Mouse (Mus musculus) hindbrain, embryonic 16.5 days (tissue): Measurements from ENCODE around the gene Mfrp. TPM values are rescaled to one million over a fixed set of nuclear protein-coding genes. Genes with fewer than 3 reads are reported as not detected.
"Not testable (repeated sequence)": the region's sequence is repeated elsewhere in the genome, so short reads cannot be mapped to it uniquely, and the experiment has no call there.

Source experiments
- ATAC-seq: fragments of 200-750 bp; cut with Nextera tagmentation; 2 replicates; pipeline ENCODE4 v1.8.0; 2017; ENCODE audit warnings: moderate TSS enrichment, moderate library complexity
- H3K27ac ChIP-seq: fragments of 300-500 bp; sonication (generic); 2 replicates; pipeline ENCODE4 v1.5.1; 2014; ENCODE audit warnings: low read depth, mild to moderate bottlenecking, control low read depth, low read length, moderate library complexity
- H3K27me3 ChIP-seq: fragments of 300-500 bp; sonication (generic); replicated peaks from 2 replicates; pipeline ENCODE4 v1.6.1; 2014; ENCODE audit warnings: low read length; ENCODE audit not compliant: control insufficient read depth, insufficient read depth
- H3K36me3 ChIP-seq: fragments of 300-500 bp; sonication (generic); 2 replicates; pipeline ENCODE4 v1.6.1; 2014; ENCODE audit warnings: mild to moderate bottlenecking, low read length, moderate library complexity, mixed read lengths; ENCODE audit not compliant: control insufficient read depth, insufficient read depth
- H3K4me1 ChIP-seq: fragments of 300-500 bp; sonication (generic); 2 replicates; pipeline ENCODE4 v1.6.1; 2014; ENCODE audit warnings: low read depth, low read length; ENCODE audit not compliant: control insufficient read depth, insufficient read depth
- H3K4me2 ChIP-seq: fragments of 300-500 bp; sonication (generic); 2 replicates; pipeline ENCODE4 v1.6.1; 2014; ENCODE audit warnings: mild to moderate bottlenecking, low read length, control low read depth, moderate library complexity
- H3K4me3 ChIP-seq: fragments of 300-500 bp; sonication (generic); 2 replicates; pipeline ENCODE4 v1.5.1; 2014; ENCODE audit warnings: mild to moderate bottlenecking, low read length, control low read depth, moderate library complexity
- H3K9ac ChIP-seq: fragments of 300-500 bp; sonication (generic); 2 replicates; pipeline ENCODE4 v1.6.1; 2014; ENCODE audit warnings: low read depth, mild to moderate bottlenecking, control low read depth, low read length, moderate library complexity
- H3K9me3 ChIP-seq: fragments of 300-500 bp; sonication (generic); 2 replicates; pipeline ENCODE4 v1.6.1; 2014; ENCODE audit warnings: mild to moderate bottlenecking, low read length, moderate library complexity; ENCODE audit not compliant: control insufficient read depth
- WGBS: fragments of 180-500 bp; shearing (Covaris S2); extraction: QIAGEN DNeasy Blood & Tissue Kit; methylation state at CpG from one replicate; pipeline ENCODE4 v1.1.7; 2014; 5-methylcytosine and 5-hydroxymethylcytosine counted together
- polyA plus RNA-seq: library from polyadenylated mRNA; unstranded; fragments of >200 nt; fragmentation: Nextera tagmentation; extraction: Ambion mirVana; gene quantifications from 2 replicates; pipeline ENCODE4 v1.2.1, GENCODE M21; 2015

Mfrp gene
- polyA plus RNA-seq, 1 experiment from 2014 or later, result 0.31 TPM

DNA sequence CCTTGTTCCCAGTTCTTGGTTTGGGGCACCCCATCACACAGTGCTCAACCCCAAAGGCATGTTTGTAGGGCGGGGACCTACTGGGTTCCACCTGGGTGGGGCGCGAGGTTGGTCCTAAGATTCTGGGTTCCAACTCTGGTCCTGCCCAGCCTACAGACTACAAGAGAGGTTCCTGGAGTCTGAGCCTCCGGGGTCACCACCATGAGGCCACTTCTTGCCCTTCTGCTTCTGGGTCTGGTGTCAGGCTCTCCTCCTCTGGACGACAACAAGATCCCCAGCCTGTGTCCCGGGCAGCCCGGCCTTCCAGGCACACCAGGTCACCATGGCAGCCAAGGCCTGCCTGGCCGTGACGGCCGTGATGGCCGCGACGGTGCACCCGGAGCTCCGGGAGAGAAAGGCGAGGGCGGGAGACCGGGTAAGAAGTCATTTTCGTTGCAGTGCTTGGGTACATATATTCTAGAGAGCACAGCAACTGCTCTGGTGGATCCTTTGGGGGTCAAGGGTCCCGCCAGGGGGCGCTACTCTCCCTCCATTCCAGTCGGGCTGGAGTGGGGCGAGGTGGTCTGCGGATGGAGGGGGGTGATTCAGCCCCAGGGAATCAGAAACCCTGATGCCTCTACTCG lies 6.1 kb downstream of the Mfrp start:
- no peaks in the 10 kb centered on the region for H3K36me3 ChIP-seq
- peak; percentile 21 for ATAC-seq
- peak overlapping the region; percentile 44 for H3K9ac ChIP-seq
- H3K27ac ChIP-seq, result peak overlapping the region; percentile 80
- H3K4me1 ChIP-seq, result peaks cover 42% of the 10 kb centered on the region
- H3K9me3 ChIP-seq, result no peaks in the 10 kb centered on the region
- H3K27me3 ChIP-seq, result no peaks in the 10 kb centered on the region
- peak overlapping the region; percentile 6; the same call in 1 of the 2 replicates for H3K4me3 ChIP-seq
- peak overlapping the region; percentile 47 for H3K4me2 ChIP-seq
- 28% methylated on average over 25 of the region's 25 CpGs for WGBS

DNA sequence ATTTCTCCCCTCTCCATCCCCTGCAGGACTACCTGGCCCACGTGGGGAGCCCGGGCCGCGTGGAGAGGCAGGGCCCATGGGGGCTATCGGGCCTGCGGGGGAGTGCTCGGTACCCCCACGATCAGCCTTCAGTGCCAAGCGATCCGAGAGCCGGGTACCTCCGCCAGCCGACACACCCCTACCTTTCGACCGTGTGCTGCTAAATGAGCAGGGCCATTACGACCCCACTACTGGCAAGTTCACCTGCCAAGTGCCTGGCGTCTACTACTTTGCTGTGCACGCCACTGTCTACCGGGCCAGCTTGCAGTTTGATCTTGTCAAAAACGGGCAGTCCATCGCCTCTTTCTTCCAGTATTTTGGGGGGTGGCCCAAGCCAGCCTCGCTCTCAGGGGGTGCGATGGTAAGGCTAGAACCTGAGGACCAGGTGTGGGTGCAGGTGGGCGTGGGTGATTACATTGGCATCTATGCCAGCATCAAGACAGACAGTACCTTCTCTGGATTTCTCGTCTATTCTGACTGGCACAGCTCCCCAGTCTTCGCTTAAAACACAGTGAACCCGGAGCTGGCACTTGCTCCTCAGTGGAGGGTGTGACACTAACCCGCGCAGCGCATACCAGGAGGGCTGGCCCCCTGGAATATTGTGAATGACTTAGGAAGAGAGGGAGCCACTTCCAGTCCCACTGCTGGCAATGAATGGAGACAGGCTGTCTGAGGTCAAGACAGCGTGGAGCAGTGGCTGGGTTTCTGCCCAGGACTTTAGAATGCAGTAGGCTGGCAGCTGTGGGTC lies 6.9 kb downstream of the Mfrp start:
- Histone ChIP-seq H3K36me3 (no peaks in the 10 kb centered on the region), H3K27me3 (no peaks in the 10 kb centered on the region), H3K4me2 (peak overlapping the region; percentile 47), H3K4me1 (peaks cover 42% of the 10 kb centered on the region), H3K4me3 (no peak overlapping the region), H3K9ac (peak overlapping the region; percentile 44; the same call in 1 of the 2 replicates), H3K9me3 (no peaks in the 10 kb centered on the region), H3K27ac (no peak overlapping the region)
- WGBS, result 73% methylated on average over 31 of the region's 31 CpGs
- no peak for ATAC-seq

DNA sequence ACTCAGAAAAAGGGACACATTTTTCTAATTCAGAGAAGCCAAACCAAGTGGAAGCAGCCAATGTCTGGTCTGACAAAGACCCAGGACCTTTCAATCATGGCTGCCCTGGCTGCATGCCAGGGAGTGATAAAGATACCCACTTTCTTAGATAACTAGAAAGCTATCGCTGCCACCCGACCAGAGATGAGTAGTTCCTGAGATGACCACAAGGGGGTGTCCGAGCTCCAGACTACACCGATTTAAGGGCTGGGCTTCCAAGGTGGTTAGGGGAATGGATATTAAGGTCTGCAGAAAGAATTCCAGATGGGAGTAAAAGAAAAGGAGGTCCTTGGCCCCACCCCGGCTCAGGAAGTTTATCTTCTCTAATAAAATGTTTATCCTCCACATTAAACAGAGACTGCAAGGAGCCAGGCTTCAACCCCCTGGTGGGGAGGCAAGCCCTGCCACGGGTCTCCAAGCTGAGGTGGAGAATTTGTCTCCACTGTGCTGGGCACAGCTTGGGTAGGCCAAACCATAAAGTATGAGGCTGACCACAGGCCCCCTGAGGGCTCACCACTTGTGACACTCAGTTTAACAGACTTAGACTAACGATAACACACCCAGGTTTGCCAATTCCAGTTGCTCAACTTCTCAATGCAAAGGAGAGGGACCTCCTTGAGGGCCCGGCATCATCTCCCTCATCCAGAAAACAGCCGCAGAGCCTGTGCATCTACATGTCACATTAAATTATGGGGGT lies 8.0 kb downstream of the Mfrp start:
- H3K9ac ChIP-seq, result no peak overlapping the region
- H3K4me1 ChIP-seq, result peaks cover 42% of the 10 kb centered on the region
- no peak overlapping the region for H3K4me3 ChIP-seq
- H3K4me2 ChIP-seq, result peak overlapping the region; percentile 11
- ATAC-seq, result no peak
- no peaks in the 10 kb centered on the region for H3K27me3 ChIP-seq
- H3K27ac ChIP-seq, result no peak overlapping the region
- whole genome bisulfite sequencing, result 36% methylated on average over 9 of the region's 9 CpGs
- no peaks in the 10 kb centered on the region for H3K9me3 ChIP-seq
- H3K36me3 ChIP-seq, result no peaks in the 10 kb centered on the region

DNA sequence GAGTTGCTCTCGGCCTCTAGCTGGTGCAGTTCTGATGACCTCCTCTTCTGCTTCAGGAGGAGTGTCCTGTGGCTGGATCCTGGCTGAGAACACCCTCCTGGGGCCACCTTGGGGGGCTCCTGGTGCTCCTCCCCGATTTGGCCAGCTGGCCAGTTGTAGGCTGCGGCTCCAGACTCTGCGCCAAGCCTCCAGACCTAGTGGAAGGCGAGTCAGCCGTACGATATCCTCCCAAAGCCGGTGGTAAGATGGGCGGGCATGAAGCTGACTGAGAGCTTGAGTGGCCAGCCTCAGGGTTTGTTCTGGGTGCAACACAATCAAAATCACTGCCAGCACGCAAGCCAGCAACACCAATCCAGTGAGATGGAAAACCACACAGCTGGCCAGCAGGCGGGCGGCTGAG lies 10.4 kb downstream of the Mfrp start:
- not testable (repeated sequence) for ATAC-seq, H3K9ac ChIP-seq, H3K27me3 ChIP-seq, H3K4me2 ChIP-seq, H3K27ac ChIP-seq, H3K4me3 ChIP-seq, H3K36me3 ChIP-seq, H3K9me3 ChIP-seq
- 64% methylated on average over 8 of the region's 12 CpGs for WGBS
- peaks cover 34% of the 10 kb centered on the region for H3K4me1 ChIP-seq

DNA sequence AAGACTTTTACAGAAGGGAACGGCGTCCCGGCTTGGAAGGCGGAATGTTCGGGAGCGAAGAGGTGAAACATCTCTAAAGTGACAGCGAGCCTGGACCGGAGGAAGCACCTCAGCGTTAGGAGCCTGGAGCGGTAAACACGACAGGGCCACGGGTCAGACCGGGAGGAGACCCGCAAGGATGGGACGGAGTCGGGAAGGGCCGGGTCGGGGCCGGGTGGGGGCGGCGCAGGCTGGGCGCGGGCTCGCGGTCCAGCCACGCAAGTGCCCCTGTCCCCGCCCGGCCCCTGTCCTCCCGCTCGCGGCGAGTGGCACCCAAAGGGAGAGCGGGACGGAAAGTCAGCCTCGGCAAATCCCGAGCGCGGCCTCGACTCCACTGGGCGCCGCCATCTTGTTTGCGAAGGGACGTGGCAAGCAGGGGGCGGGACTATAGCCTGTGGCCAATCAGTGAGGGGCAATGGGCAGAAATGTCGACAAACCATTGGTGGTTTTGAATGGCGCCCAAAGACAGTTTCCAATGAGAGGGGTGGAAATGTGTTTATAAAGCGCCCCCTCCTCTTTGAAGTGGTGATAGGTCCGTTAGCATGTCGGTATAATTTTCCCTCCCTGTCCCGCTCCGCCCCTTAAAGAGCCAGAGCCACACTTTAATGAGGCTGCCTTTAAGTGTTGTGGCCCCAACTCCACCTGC lies 11.7 kb downstream of the Mfrp start, which contains the start of the genes Gm49380 and Rnf26:
TSS of gene Gm49380 (minus strand) at position 396 of the 685 bp plus-strand sequence.
TSS of gene Rnf26 (minus strand) at position 413 of the 685 bp plus-strand sequence.
- peak within 1 kb of the TSS; percentile 57 for H3K4me2 ChIP-seq
- peak; percentile 97 for ATAC-seq
- H3K27me3 ChIP-seq, result no peaks in the 10 kb centered on the region
- H3K9ac ChIP-seq, result peak within 1 kb of the TSS; percentile 83
- WGBS, result under 1% methylated on average over 48 of the region's 51 CpGs
- H3K9me3 ChIP-seq, result no peaks in the 10 kb centered on the region
- H3K27ac ChIP-seq, result peak within 1 kb of the TSS; percentile 75
- H3K36me3 ChIP-seq, result no peaks in the 10 kb centered on the region
- H3K4me3 ChIP-seq, result peak within 1 kb of the TSS; percentile 79
- H3K4me1 ChIP-seq, result peaks cover 20% of the 10 kb centered on the region

DNA sequence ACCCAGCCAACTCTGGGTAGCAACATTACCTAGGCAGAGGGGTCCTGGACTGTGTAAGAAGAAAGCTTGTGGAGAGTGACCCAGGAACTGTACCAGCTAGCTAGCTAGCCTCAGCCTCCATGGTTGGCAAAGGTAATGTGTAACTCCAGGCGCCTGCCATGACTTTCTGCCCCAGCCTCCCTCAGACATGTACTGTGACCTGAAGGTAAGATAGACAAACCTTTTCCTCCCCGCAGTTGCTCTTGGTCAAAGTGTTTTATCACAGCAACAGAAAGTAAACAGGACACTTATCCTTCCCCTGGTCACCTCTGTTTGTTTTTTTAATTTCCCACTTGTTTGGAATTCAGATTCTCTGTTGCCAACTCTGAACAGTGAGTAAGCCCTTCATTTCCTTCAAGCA lies 12.9 kb downstream of the Mfrp start:
- H3K27ac ChIP-seq, result no peak overlapping the region
- 100% methylated on average over 2 of the region's 2 CpGs for WGBS
- H3K9ac ChIP-seq, result no peak overlapping the region
- H3K27me3 ChIP-seq, result no peaks in the 10 kb centered on the region
- H3K4me1 ChIP-seq, result peaks cover 10% of the 10 kb centered on the region
- no peak overlapping the region for H3K4me3 ChIP-seq
- H3K36me3 ChIP-seq, result no peaks in the 10 kb centered on the region
- no peaks in the 10 kb centered on the region for H3K9me3 ChIP-seq
- no peak overlapping the region for H3K4me2 ChIP-seq
- ATAC-seq, result no peak

DNA sequence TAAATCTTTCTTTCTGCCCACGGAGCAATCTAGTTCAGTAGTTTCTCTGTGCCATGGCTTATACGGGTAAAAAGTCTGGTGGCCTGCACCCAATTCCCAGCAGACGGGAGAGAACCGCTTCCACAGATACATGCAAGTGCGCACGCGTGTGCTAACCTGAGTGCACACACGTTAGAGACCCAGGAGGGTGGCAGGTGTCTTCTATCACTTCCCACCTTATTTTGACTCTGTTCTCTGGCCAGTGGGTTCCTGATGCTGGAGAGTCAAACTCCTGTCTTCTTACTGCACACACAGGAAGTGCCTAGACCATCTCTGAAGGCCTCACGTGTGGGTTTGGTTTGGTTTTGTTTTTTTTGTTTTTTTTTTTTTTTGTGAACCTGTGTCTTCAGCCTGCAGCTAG lies 14.1 kb downstream of the Mfrp start:
- Histone ChIP-seq H3K4me3 (no peak overlapping the region), H3K9ac (no peak overlapping the region), H3K9me3 (no peaks in the 10 kb centered on the region), H3K27ac (no peak overlapping the region), H3K4me1 (no peaks in the 10 kb centered on the region; the same call in none of the 2 replicates), H3K27me3 (no peaks in the 10 kb centered on the region), H3K36me3 (no peaks in the 10 kb centered on the region), H3K4me2 (no peak overlapping the region)
- 94% methylated on average over 9 of the region's 9 CpGs for WGBS
- no peak for ATAC-seq

DNA sequence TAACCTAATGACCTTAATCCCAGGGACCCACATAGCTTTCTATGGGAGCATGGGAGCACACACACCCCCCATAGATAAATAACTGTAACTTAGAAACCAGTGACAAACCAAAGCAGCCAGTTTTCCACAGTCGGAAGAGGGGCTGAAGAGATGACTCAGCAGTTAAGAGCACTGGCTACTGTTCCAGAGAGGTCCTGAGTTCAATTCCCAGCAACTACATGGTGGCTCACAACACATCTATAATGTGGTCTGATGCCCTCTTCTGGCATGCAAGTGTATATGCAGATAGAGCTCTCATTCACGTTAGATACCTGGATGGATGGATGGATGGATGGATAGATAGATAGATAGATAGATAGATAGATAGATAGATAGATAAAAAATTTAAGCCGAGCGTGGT lies 14.7 kb downstream of the Mfrp start:
- Histone ChIP-seq H3K4me2 (no peak overlapping the region), H3K9me3 (no peaks in the 10 kb centered on the region), H3K27ac (no peak overlapping the region), H3K27me3 (no peaks in the 10 kb centered on the region), H3K9ac (no peak overlapping the region), H3K36me3 (no peaks in the 10 kb centered on the region), H3K4me1 (no peaks in the 10 kb centered on the region; the same call in 1 of the 2 replicates), H3K4me3 (no peak overlapping the region)
- 93% methylated on average over 4 of the region's 4 CpGs for WGBS
- ATAC-seq, result no peak
